Comparison of ENCODE assay signal across 1 mouse cellular context in the genomic region with DNA sequence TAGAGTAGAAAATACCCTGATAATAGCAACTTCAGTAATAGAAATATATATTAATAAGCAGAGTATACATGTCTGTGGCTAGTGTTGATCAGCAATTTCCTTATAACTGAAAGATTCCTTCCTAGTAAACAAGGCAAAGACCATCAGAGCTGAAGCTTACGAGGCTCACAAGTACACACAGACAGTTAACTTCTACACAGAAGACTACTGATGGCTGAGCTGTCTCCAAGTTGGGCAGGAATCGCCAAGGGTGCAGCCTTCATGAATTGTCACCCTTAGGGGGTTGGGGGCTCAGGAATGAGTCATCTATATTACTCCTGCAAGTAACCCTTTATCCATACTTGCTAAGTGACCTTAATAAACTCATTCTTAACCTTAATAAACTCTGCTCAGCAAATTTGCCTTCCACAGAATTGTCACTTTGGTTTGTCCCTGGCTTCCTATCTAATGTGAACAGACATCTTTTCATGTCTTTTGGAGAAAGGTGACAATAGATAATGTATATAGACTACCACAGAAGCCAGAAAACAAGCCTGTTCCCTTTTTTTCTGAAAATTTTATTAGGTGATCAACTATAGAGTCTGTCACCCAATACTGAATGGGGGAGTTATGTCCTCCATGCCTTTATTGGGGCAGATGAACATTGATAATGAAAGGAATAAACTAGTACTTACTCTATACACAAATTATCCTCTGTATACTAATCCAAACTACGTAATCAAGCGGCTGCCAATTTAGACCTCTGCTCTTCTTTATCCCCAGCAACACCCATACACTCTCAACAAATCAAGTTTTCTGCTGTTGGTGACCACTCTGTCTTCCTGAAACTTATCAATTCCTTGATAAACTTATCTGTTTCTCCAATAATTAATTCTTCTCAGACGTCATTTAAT.
A peak's percentile ranks its signal among the peaks of the same experiment; 100 is the strongest.
TF ChIP-seq lines count a peak whose summit lies in the region.

No protein-coding gene starts in this region.

TF ChIP-seq in MEL, 35 proteins besides CTCF, POLR2A, EP300 and RAD21 (continued from another document):
- TF ChIP-seq TCF12 (IDR thresholded peaks at IDR 0.05; ENCODE audit: low read depth, low read length) (peak; percentile 98), CHD1 (IDR thresholded peaks at IDR 0.05; ENCODE audit: low read depth, low read length) (no peak), USF1 (IDR thresholded peaks at IDR 0.05; ENCODE audit: low read depth, low read length) (no peak), JUND (IDR thresholded peaks at IDR 0.05; ENCODE audit: low read depth, low read length) (no peak), KAT2A (conservative IDR thresholded peaks at IDR 0.05; ENCODE audit: low read depth, low read length) (no peak), TBP (IDR thresholded peaks at IDR 0.05; ENCODE audit: low read depth, low read length) (no peak), BHLHE40 (IDR thresholded peaks at IDR 0.05; ENCODE audit: borderline replicate concordance, low read depth, low read length) (0 out of 2 replicates have a peak, but pooled peaks have one; percentile 11), RCOR1 (IDR thresholded peaks at IDR 0.05; ENCODE audit: low read depth, low read length) (peak; percentile 91), TAL1 (IDR thresholded peaks at IDR 0.05; ENCODE audit: low read length) (peak; percentile 97), ZMIZ1 (IDR thresholded peaks at IDR 0.05; ENCODE audit: low read depth, low read length) (0 out of 2 replicates have a peak, but pooled peaks have one; percentile 34), MAZ (IDR thresholded peaks at IDR 0.05; ENCODE audit: low read depth, low read length) (peak; percentile 33; the same call in 1 of the 2 replicates), MYB (IDR thresholded peaks at IDR 0.05; ENCODE audit: low read depth, low read length) (no peak), ZC3H11A (IDR thresholded peaks at IDR 0.05; ENCODE audit: low read depth, low read length) (no peak), NRF1 (IDR thresholded peaks at IDR 0.05; ENCODE audit: insufficient read depth, low read depth, low read length, poor library complexity, severe bottlenecking) (no peak), MEF2A (IDR thresholded peaks at IDR 0.05; ENCODE audit: extremely low read depth, insufficient replicate concordance, low read depth, low read length, poor library complexity, severe bottlenecking) (no peak), E2F4 (IDR thresholded peaks at IDR 0.05; ENCODE audit: borderline replicate concordance, low read depth, low read length) (no peak), ZNF384 (IDR thresholded peaks at IDR 0.05; ENCODE audit: low read depth, low read length) (peak; percentile 76), ELF1 (IDR thresholded peaks at IDR 0.05; ENCODE audit: low read depth, low read length) (no peak), POLR2AphosphoS5 (IDR thresholded peaks at IDR 0.05; ENCODE audit: borderline replicate concordance, low read depth, low read length) (no peak), USF2 (IDR thresholded peaks at IDR 0.05; ENCODE audit: borderline replicate concordance in 1 of 2, insufficient read depth in 1 of 2, low read depth in 1 of 2, low read length in 2 of 2) (no peak), MAFK (IDR thresholded peaks at IDR 0.05; ENCODE audit: borderline replicate concordance, low read depth, low read length) (peak; percentile 90), UBTF (IDR thresholded peaks at IDR 0.05; ENCODE audit: borderline replicate concordance, insufficient read depth, low read depth, low read length) (no peak), MAX (IDR thresholded peaks at IDR 0.05; ENCODE audit: low read length) (no peak), SMC3 (IDR thresholded peaks at IDR 0.05; ENCODE audit: low read depth, low read length) (no peak), MXI1 (IDR thresholded peaks at IDR 0.05; ENCODE audit: low read depth, low read length) (peak; percentile 66; the same call in 1 of the 2 replicates), CHD2 (IDR thresholded peaks at IDR 0.05; ENCODE audit: low read length) (peak; percentile 61; the same call in 1 of the 2 replicates), POLR2AphosphoS2 (IDR thresholded peaks at IDR 0.05; ENCODE audit: low read length) (no peak)
